Mouse (Mus musculus): ENCODE measurements around the gene Prkg2. TPM values are rescaled to one million over a fixed set of nuclear protein-coding genes. Genes with fewer than 3 reads are reported as not detected.

The Prkg2 gene
- polyA plus RNA-seq (2011; ENCODE audit: insufficient read length, low read depth, missing spikeins), result 11.3 and 19.3 TPM in 2 replicates

DNA sequence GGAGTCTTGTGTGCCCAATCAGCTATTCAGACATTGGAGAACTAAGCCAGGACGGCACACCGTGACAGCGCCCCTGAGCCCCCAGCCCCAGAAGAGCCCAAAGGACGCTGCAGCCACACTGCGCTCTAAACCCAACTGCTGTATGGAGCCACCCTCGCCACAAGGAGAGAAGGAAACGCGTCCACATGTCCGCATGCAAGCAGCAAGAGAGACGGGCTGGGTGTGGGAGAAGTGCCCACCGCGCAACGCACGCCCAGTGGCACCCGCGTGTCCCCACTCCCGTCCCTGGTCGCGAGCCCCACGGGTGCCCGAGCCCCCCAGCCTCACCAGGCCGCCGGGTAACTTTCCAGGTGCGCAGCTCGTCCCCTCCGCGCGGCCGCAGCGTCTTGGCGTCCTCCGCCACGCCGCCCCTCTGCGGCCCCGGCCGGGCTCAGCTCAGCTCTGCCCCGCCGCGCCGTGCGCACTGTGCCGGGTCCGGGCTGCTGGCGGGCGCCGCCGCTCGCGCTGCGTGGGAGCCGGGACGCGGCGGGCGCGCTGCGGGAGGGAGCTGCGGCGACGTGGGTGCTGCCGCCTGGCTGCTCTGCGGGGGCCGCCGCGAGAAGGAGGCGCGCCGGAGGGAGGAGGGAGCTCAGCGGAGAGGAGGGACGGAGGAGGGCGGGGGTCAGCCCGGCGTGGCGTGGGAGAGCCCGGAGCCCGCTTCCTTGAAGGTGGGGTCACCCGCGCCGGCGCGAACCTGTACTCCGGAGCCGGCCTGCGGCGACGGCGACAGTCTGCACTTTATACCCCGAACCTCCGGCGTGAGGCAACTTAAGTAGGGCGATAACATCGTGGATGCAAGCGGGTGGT, at the start of gene Prkg2:
TSS of gene Prkg2 (minus strand) at position 756 of the 846 bp plus-strand sequence.
- H3K4me1 ChIP-seq (ENCODE audit: control insufficient read depth, insufficient read depth, low read length), result 0 out of 2 replicates have a peak, but pooled peaks cover 4% of the 10 kb centered on the region
- TF ChIP-seq POLR2A (IDR thresholded peaks at IDR 0.05; ENCODE audit: low read depth, low read length), result no peak
- no peak within 1 kb of the TSS for H3K27ac ChIP-seq (ENCODE audit: insufficient read depth, low read length)
- peak within 1 kb of the TSS; percentile 47 for H3K4me3 ChIP-seq (ENCODE audit: insufficient read depth, low read length)

DNA sequence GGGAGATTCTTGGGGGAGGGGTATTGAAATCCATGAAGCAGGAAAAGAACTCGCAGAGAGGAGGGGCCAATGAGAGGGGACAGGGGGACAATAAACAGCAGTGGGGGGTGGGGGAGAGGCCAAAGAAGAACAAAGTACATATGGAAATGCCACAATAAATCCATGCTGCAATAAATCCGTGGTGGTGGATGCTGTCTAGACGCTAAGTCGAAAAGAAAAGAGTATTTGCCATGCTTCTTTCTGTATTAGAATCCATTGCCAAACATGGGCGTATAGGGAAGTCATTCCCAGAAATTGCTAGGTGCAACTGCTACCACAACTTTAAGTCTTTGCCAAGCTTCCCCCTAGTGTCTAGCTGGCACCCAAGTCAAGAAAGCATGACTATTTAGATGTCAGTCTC, 46.8 kb upstream of the Prkg2 start:
- no peaks in the 10 kb centered on the region for H3K4me1 ChIP-seq (ENCODE audit: control insufficient read depth, insufficient read depth, low read length)
- TF ChIP-seq POLR2A (IDR thresholded peaks at IDR 0.05; ENCODE audit: low read depth, low read length) (no peak), CTCF (IDR thresholded peaks at IDR 0.05; ENCODE audit: borderline replicate concordance, insufficient read depth, low read length) (no peak)
- H3K27ac ChIP-seq (ENCODE audit: insufficient read depth, low read length), result no peak overlapping the region
- H3K4me3 ChIP-seq (ENCODE audit: insufficient read depth, low read length), result no peak overlapping the region

DNA sequence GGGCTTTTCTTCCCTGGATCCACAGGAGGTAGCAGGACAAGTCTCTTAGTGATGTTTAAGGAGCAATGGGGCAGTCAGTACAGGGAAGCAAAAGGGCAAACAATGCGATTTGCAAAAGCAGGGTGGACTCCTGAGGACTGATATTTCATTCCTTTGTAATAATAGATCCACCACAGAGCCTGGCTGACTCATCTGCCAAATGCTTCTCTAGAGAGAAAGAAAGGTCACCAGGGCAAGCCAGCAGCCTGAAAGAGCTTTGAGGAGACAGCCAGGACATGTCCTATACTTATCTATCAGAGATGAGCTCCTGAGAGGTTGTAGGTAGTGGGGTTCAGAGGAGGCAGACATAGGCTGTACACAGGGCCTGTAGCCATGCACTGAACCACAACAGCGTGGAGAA, 41.2 kb upstream of the Prkg2 start:
- Histone ChIP-seq H3K27ac (ENCODE audit: insufficient read depth, low read length) (no peak overlapping the region), H3K4me3 (ENCODE audit: insufficient read depth, low read length) (no peak overlapping the region), H3K4me1 (ENCODE audit: control insufficient read depth, insufficient read depth, low read length) (peaks cover 5% of the 10 kb centered on the region; the same call in 1 of the 2 replicates)
- TF ChIP-seq POLR2A (IDR thresholded peaks at IDR 0.05; ENCODE audit: low read depth, low read length) (no peak), CTCF (IDR thresholded peaks at IDR 0.05; ENCODE audit: borderline replicate concordance, insufficient read depth, low read length) (no peak)

DNA sequence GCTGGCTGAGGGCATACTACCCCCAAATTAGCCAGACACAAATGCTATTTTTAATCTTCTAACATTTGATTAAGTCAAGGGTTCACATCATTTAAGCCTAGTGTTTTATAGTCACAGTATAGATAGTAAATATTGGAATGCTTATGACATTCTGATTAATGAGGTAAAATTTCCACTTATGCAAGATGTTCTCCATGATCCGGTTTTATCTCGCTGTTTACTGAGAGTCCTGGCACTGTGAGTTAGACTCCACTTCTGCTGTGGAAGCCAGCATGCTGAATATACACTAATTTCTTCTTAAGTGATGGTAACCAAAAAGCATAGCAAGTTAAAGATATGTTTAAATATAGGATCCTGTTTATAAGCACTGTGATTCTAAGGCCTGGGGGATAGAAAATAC, 31.2 kb upstream of the Prkg2 start:
- TF ChIP-seq CTCF (IDR thresholded peaks at IDR 0.05; ENCODE audit: borderline replicate concordance, insufficient read depth, low read length) (no peak), POLR2A (IDR thresholded peaks at IDR 0.05; ENCODE audit: low read depth, low read length) (no peak)
- Histone ChIP-seq H3K4me3 (ENCODE audit: insufficient read depth, low read length) (no peak overlapping the region), H3K4me1 (ENCODE audit: control insufficient read depth, insufficient read depth, low read length) (no peaks in the 10 kb centered on the region), H3K27ac (ENCODE audit: insufficient read depth, low read length) (no peak overlapping the region)

DNA sequence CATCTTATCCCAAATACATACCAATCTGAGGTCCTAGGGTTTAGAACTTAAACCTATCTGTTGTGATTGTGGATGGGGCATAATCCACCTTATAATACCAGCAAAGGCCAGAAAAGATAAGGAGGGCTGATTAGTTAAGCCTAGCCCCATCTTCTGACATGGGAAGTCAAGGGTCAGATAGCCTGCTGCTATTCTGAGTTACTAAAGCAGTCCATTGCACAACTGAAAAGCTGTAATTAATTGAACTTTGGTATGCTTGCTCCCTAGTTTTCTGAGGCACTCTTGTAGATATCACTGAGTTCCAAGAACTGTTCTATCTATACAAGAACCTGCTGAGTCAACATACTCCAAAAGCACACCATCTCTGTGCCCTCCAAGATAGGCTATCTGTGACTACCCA, 25.4 kb upstream of the Prkg2 start:
- Histone ChIP-seq H3K27ac (ENCODE audit: insufficient read depth, low read length) (no peak overlapping the region), H3K4me3 (ENCODE audit: insufficient read depth, low read length) (no peak overlapping the region), H3K4me1 (ENCODE audit: control insufficient read depth, insufficient read depth, low read length) (no peaks in the 10 kb centered on the region)
- TF ChIP-seq POLR2A (IDR thresholded peaks at IDR 0.05; ENCODE audit: low read depth, low read length) (no peak), CTCF (IDR thresholded peaks at IDR 0.05; ENCODE audit: borderline replicate concordance, insufficient read depth, low read length) (no peak)

DNA sequence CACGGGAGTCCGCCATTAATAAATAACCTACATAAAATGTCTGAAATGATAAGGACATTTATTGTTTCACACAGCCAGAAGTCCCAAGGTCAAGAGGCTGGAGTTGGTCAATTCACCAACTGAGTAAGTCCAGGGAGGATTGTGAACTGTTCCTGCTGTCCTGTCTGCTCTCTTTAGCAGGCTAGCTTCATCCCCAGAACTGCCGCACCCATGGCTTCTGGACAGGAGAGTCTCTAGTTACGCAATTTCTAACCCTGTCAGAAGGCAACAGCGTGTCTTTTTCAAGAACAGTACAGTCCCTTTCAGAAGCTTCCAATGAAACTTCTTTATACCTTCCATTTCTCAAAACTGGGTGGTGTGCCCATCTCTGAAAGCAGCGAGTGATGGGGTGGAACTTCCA, 1.9 kb upstream of the Prkg2 start:
- Histone ChIP-seq H3K4me1 (ENCODE audit: control insufficient read depth, insufficient read depth, low read length) (0 out of 2 replicates have a peak, but pooled peaks cover 4% of the 10 kb centered on the region), H3K4me3 (ENCODE audit: insufficient read depth, low read length) (no peak overlapping the region), H3K27ac (ENCODE audit: insufficient read depth, low read length) (no peak overlapping the region)
- TF ChIP-seq CTCF (IDR thresholded peaks at IDR 0.05; ENCODE audit: borderline replicate concordance, insufficient read depth, low read length) (no peak), POLR2A (IDR thresholded peaks at IDR 0.05; ENCODE audit: low read depth, low read length) (no peak)

DNA sequence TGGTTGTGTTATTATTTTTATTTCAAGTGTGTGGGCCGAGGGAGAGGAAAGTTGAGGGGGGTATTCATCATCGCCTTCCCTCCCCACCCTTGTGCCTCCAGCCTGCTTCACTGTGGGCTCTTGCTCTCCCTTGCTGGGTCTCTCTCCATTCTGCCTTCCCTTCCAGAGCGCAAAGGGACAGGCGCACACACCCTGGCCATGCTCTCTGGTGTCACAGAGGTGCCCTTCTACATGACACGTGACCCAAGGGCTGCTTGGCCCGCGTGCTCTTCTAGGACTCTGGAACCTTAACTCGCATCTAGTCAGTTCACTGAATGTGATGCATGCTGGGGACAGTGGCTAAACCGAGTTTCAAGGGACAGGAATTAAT, 276 bp upstream of the Prkg2 start:
- 0 out of 2 replicates have a peak, but pooled peaks cover 4% of the 10 kb centered on the region for H3K4me1 ChIP-seq (ENCODE audit: control insufficient read depth, insufficient read depth, low read length)
- H3K4me3 ChIP-seq (ENCODE audit: insufficient read depth, low read length), result peak overlapping the region; percentile 42
- H3K27ac ChIP-seq (ENCODE audit: insufficient read depth, low read length), result no peak overlapping the region
- TF ChIP-seq POLR2A (IDR thresholded peaks at IDR 0.05; ENCODE audit: low read depth, low read length) (no peak), CTCF (IDR thresholded peaks at IDR 0.05; ENCODE audit: borderline replicate concordance, insufficient read depth, low read length) (no peak)

DNA sequence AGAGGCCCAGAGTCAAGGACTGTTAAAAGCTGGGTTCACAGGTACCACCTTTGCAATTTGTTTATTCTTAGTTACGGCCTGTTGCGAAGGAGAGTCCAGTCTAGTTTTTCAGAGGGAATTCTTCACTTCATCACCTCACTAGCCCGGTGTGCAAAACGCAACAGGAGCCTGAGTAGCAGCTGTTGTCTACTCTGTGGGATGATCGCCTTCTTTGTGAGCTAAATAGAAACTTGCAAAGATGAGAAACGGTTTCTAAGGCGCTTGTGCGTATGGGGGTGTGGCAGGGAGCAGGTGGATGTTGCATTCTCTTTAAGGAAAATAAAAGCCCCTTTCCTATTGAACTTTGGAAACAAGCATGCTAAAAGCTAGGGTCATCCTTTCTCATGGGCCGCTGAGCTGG, 1.2 kb downstream of the Prkg2 start:
- Histone ChIP-seq H3K4me1 (ENCODE audit: control insufficient read depth, insufficient read depth, low read length) (0 out of 2 replicates have a peak, but pooled peaks cover 4% of the 10 kb centered on the region), H3K27ac (ENCODE audit: insufficient read depth, low read length) (no peak overlapping the region), H3K4me3 (ENCODE audit: insufficient read depth, low read length) (peak overlapping the region; percentile 47)
- TF ChIP-seq CTCF (IDR thresholded peaks at IDR 0.05; ENCODE audit: borderline replicate concordance, insufficient read depth, low read length) (no peak), POLR2A (IDR thresholded peaks at IDR 0.05; ENCODE audit: low read depth, low read length) (no peak)

DNA sequence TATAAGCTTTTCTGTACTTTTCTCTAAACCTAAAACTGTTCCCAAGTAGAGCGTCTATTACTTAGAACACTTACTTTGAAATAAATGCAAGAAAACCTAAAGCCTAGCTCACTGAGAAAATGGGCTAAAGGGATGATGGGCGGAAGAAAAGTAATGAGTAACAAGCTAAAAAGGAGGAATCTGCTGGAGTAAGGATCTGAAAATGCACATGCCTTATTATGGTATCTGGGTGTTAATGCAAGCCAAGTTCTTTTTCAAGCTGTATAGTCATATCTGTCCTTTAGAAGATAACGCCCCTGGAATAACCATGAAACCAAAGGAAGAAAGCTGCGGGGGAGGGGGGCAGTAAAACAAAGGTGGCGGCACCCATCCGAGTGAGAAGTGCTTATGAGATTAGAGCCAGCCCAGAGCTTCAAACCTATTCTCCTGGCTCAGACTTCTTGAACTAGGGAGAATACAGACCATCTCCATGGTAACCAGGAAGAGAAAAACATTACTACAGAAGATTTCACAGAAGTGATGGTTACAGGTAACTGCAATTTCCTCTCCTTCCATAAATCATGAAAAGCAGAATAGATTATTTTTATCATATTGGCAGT, 5.5 kb downstream of the Prkg2 start:
- 0 out of 2 replicates have a peak, but pooled peaks cover 4% of the 10 kb centered on the region for H3K4me1 ChIP-seq (ENCODE audit: control insufficient read depth, insufficient read depth, low read length)
- no peak overlapping the region for H3K4me3 ChIP-seq (ENCODE audit: insufficient read depth, low read length)
- no peak overlapping the region for H3K27ac ChIP-seq (ENCODE audit: insufficient read depth, low read length)
- no peak for TF ChIP-seq POLR2A (IDR thresholded peaks at IDR 0.05; ENCODE audit: low read depth, low read length)
- TF ChIP-seq CTCF (IDR thresholded peaks at IDR 0.05; ENCODE audit: borderline replicate concordance, insufficient read depth, low read length), result no peak

DNA sequence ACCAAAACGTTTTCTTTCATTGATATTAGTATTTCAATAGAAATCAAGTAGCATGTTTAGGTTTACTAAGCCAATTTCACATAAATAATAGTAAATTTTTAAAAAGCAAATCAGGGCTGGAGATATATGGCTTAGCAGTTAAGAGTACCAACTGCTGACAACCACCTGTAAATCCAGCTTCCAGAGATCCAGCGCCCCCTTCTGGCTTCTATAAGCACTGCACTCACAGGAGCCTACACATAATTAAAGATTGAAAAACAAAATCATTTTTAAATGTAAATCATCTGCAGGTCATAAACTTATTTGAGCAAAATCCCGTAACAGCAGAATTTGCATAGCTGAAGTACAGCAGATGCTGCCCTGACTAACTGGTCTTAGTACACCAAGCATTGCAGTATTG, 10.8 kb downstream of the Prkg2 start:
- no peak overlapping the region for H3K4me3 ChIP-seq (ENCODE audit: insufficient read depth, low read length)

More for the DNA sequence above, 10.8 kb downstream of the Prkg2 start:
- no peaks in the 10 kb centered on the region for H3K4me1 ChIP-seq (ENCODE audit: control insufficient read depth, insufficient read depth, low read length)
- H3K27ac ChIP-seq (ENCODE audit: insufficient read depth, low read length), result no peak overlapping the region
- no peak for TF ChIP-seq CTCF (IDR thresholded peaks at IDR 0.05; ENCODE audit: borderline replicate concordance, insufficient read depth, low read length)
- no peak for TF ChIP-seq POLR2A (IDR thresholded peaks at IDR 0.05; ENCODE audit: low read depth, low read length)

Measured in embryonic fibroblast, embryonic 13.5 days (primary cell).